9 mouse cellular contexts compared by ENCODE assay signal in genomic region chr6:55434360-55434759, GRCm38 (mm10). TPM values are rescaled to one million over a fixed set of nuclear protein-coding genes. Genes with fewer than 3 reads are reported as not detected.
DNase-seq lines count a peak whose midpoint lies in the region; ATAC-seq and TF ChIP-seq lines count a peak whose summit lies in the region.
"Had no signal": no experiment of that assay in that cellular context is flagged by ENCODE, and none has a peak within 500 bp of the region (broad histone marks: within the 10 kb centered on the region; RNA-seq: fewer than 3 reads in every experiment).

No protein-coding gene starts in this region.

- H3K4me3 ChIP-seq in intestine, embryonic 14.5 days (ENCODE audit: low read depth, low read length): no peak overlapping the region
- no peak overlapping the region for H3K4me3 ChIP-seq in intestine, postnatal 0 days (ENCODE audit: low read depth, low read length)
- no peak overlapping the region for H3K4me3 ChIP-seq in embryonic facial prominence, embryonic 13.5 days
- no peak overlapping the region for H3K4me3 ChIP-seq in hindbrain, embryonic 15.5 days
- H3K4me3 ChIP-seq: liver, embryonic 13.5 days had no signal

- no peak overlapping the region for H3K4me2 ChIP-seq in intestine, embryonic 14.5 days (ENCODE audit: low read length)
- H3K4me2 ChIP-seq in intestine, postnatal 0 days (replicated peaks; ENCODE audit: low read depth): no peak overlapping the region
- no peak overlapping the region for H3K4me2 ChIP-seq in embryonic facial prominence, embryonic 13.5 days
- H3K4me2 ChIP-seq in hindbrain, embryonic 15.5 days: no peak overlapping the region
- H3K4me2 ChIP-seq: liver, embryonic 13.5 days had no signal

- whole genome bisulfite sequencing in intestine, embryonic 14.5 days: 15% methylated on average over 3 of the region's 3 CpGs
- 43% methylated on average over 3 of the region's 3 CpGs for whole genome bisulfite sequencing in intestine, postnatal 0 days
- 12% methylated on average over 3 of the region's 3 CpGs for WGBS in embryonic facial prominence, embryonic 13.5 days
- 15% methylated on average over 3 of the region's 3 CpGs for WGBS in hindbrain, embryonic 15.5 days

- peak; percentile 63 for DNase-seq in intestine, embryonic 14.5 days (ENCODE audit: low spot score)
- peak; percentile 39 for DNase-seq in mesoderm, embryonic 11.5 days (ENCODE audit: low read depth, low spot score)
- DNase-seq in gastrocnemius, postnatal 4 days (ENCODE audit: low spot score in 2 of 2): no peak
- no peak for DNase-seq in adrenal gland, postnatal 36 days
- no peak for DNase-seq in cerebellum, adult 11-12 months
- DNase-seq: liver, embryonic 13.5 days had no signal

- no peak for TF ChIP-seq CTCF in intestine, postnatal 0 days (IDR thresholded peaks at IDR 0.05; ENCODE audit: low read depth)

- H3K27ac ChIP-seq in intestine, embryonic 14.5 days (ENCODE audit: low read depth): peak overlapping the region; percentile 78
- H3K27ac ChIP-seq in intestine, postnatal 0 days (ENCODE audit: low read depth, low read length): no peak overlapping the region
- H3K27ac ChIP-seq in embryonic facial prominence, embryonic 13.5 days: peak overlapping the region; percentile 16; the same call in 1 of the 2 replicates
- peak overlapping the region; percentile 58 for H3K27ac ChIP-seq in hindbrain, embryonic 15.5 days (replicated peaks)
- H3K27ac ChIP-seq: liver, embryonic 13.5 days had no signal

- ATAC-seq in intestine, embryonic 14.5 days (replicated peaks; ENCODE audit: low FRiP score, low TSS enrichment, low read depth): peak; percentile 81
- no peak for ATAC-seq in intestine, postnatal 0 days
- ATAC-seq in embryonic facial prominence, embryonic 13.5 days (ENCODE audit: insufficient number of reproducible peaks, insufficient read depth, low FRiP score, low TSS enrichment, low read depth): no peak
- peak; percentile 68 for ATAC-seq in hindbrain, embryonic 15.5 days (ENCODE audit: low FRiP score, low read depth)

- H3K4me1 ChIP-seq in intestine, embryonic 14.5 days (replicated peaks; ENCODE audit: control insufficient read depth, insufficient read depth, low read length): peaks cover 14% of the 10 kb centered on the region; the same call in 1 of the 2 replicates
- H3K4me1 ChIP-seq in intestine, postnatal 0 days (replicated peaks; ENCODE audit: control insufficient read depth, insufficient read depth, low read length): no peaks in the 10 kb centered on the region
- H3K4me1 ChIP-seq in embryonic facial prominence, embryonic 13.5 days: peaks cover 9% of the 10 kb centered on the region
- H3K4me1 ChIP-seq in hindbrain, embryonic 15.5 days (replicated peaks): peaks cover 30% of the 10 kb centered on the region
- H3K4me1 ChIP-seq: liver, embryonic 13.5 days had no signal

- H3K9ac ChIP-seq in intestine, embryonic 14.5 days (ENCODE audit: low read length): no peak overlapping the region
- H3K9ac ChIP-seq in intestine, postnatal 0 days (ENCODE audit: low read depth, low read length): no peak overlapping the region
- H3K9ac ChIP-seq in embryonic facial prominence, embryonic 13.5 days: peak overlapping the region; percentile 32; the same call in 1 of the 2 replicates
- H3K9ac ChIP-seq in hindbrain, embryonic 15.5 days: no peak overlapping the region
- H3K9ac ChIP-seq: liver, embryonic 13.5 days had no signal

- H3K9me3 ChIP-seq in intestine, embryonic 14.5 days (ENCODE audit: control insufficient read depth, low read length): no peaks in the 10 kb centered on the region
- no peaks in the 10 kb centered on the region for H3K9me3 ChIP-seq in intestine, postnatal 0 days (ENCODE audit: control insufficient read depth)
- H3K9me3 ChIP-seq in embryonic facial prominence, embryonic 13.5 days: no peaks in the 10 kb centered on the region
- no peaks in the 10 kb centered on the region for H3K9me3 ChIP-seq in hindbrain, embryonic 15.5 days
- H3K9me3 ChIP-seq: liver, embryonic 13.5 days had no signal

- H3K36me3 ChIP-seq in intestine, embryonic 14.5 days (ENCODE audit: control insufficient read depth, insufficient read depth, low read length): no peaks in the 10 kb centered on the region
- H3K36me3 ChIP-seq in intestine, postnatal 0 days (ENCODE audit: control insufficient read depth, insufficient read depth): no peaks in the 10 kb centered on the region
- H3K36me3 ChIP-seq in embryonic facial prominence, embryonic 13.5 days: no peaks in the 10 kb centered on the region
- H3K36me3 ChIP-seq in hindbrain, embryonic 15.5 days: no peaks in the 10 kb centered on the region
- H3K36me3 ChIP-seq: liver, embryonic 13.5 days had no signal

- H3K27me3 ChIP-seq in intestine, embryonic 14.5 days (replicated peaks; ENCODE audit: control insufficient read depth, insufficient read depth, low read length): no peaks in the 10 kb centered on the region
- H3K27me3 ChIP-seq in intestine, postnatal 0 days (replicated peaks; ENCODE audit: control insufficient read depth, insufficient read depth, low read length): no peaks in the 10 kb centered on the region
- H3K27me3 ChIP-seq in embryonic facial prominence, embryonic 13.5 days: no peaks in the 10 kb centered on the region
- no peaks in the 10 kb centered on the region for H3K27me3 ChIP-seq in hindbrain, embryonic 15.5 days
- H3K27me3 ChIP-seq: liver, embryonic 13.5 days had no signal

RNA-seq across cellular contexts. Expression of gene Adcyap1r1, which starts 17.4 kb away (rescaled TPM):
- 9.7 and 10.1 TPM in 2 replicates for polyA plus RNA-seq in intestine, embryonic 14.5 days (2014; fragmentation: Nextera tagmentation; extraction: Ambion mirVana)
- 2.6 and 2.7 TPM in 2 replicates for polyA plus RNA-seq in intestine, postnatal 0 days (2015; fragmentation: Nextera tagmentation; extraction: Ambion mirVana)
- 1.0 and 1.3 TPM in 2 replicates for polyA plus RNA-seq in embryonic facial prominence, embryonic 13.5 days (2015; fragmentation: Nextera tagmentation; extraction: Ambion mirVana)
- 60.0 and 64.1 TPM in 2 replicates for polyA plus RNA-seq in hindbrain, embryonic 15.5 days (2015; fragmentation: Nextera tagmentation; extraction: Ambion mirVana)
- 10 to 100 TPM in 1 of 2 experiments, 1 to 10 TPM in 1; 9.3 to 10.4 TPM for total RNA-seq in gastrocnemius, postnatal 4 days (2021)
- total RNA-seq in adrenal gland, postnatal 36 days (2021): 10 to 100 TPM; 23.8 to 35.7 TPM

RNA-seq across cellular contexts. Expression of gene Ghrhr, which starts 58.3 kb away (rescaled TPM):
- 0.18 and 0.22 TPM in 2 replicates for polyA plus RNA-seq in intestine, embryonic 14.5 days (2014; fragmentation: Nextera tagmentation; extraction: Ambion mirVana)
- polyA plus RNA-seq in intestine, postnatal 0 days (2015; fragmentation: Nextera tagmentation; extraction: Ambion mirVana): 0.17 TPM in 1 of 2 replicates, not detected in the other
- not detected in 2 replicates for polyA plus RNA-seq in embryonic facial prominence, embryonic 13.5 days (2015; fragmentation: Nextera tagmentation; extraction: Ambion mirVana)
- polyA plus RNA-seq in hindbrain, embryonic 15.5 days (2015; fragmentation: Nextera tagmentation; extraction: Ambion mirVana): not detected in 2 replicates
- not detected for total RNA-seq in gastrocnemius, postnatal 4 days (2021)
- not detected for total RNA-seq in adrenal gland, postnatal 36 days (2021)

Comparison
In these comparisons a context has a peak if more than half of its experiments do, and no peak if none do; other contexts are left out.
1. ATAC-seq: peak in intestine, embryonic 14.5 days (single experiment) and hindbrain, embryonic 15.5 days (single experiment); none in intestine, postnatal 0 days (single experiment) and embryonic facial prominence, embryonic 13.5 days (single experiment).
2. DNase-seq: peak in intestine, embryonic 14.5 days (single experiment) and mesoderm, embryonic 11.5 days (single experiment); none in gastrocnemius, postnatal 4 days (0 of 2), adrenal gland, postnatal 36 days (0 of 2) and cerebellum, adult 11-12 months (single experiment).